Mouse (Mus musculus) thymus, adult 2 months (tissue): ENCODE measurements around the gene Trim11.

Experiments used
- CTCF ChIP-seq: fragments of 200-500 bp; IDR thresholded peaks from 2 replicates; pipeline ENCODE4 v1.5.1; 2012; ENCODE audit warnings: mild to moderate bottlenecking, control low read depth, low read length, moderate library complexity, borderline replicate concordance; ENCODE audit not compliant: control insufficient read depth, poor library complexity, insufficient read depth; ENCODE audit errors: extremely low read depth
- POLR2A ChIP-seq: fragments of 200-500 bp; IDR thresholded peaks from 2 replicates; pipeline ENCODE4 v1.6.1; 2012; ENCODE audit warnings: mild to moderate bottlenecking, low read length, control low read depth, moderate library complexity; ENCODE audit not compliant: control insufficient read depth, poor library complexity, insufficient read depth; ENCODE audit errors: extremely low read depth

- TF ChIP-seq CTCF: no peak
- no peak for TF ChIP-seq POLR2A
Observed at GRCm38 (mm10) chr11:58980381-58980990, 2.6 kb downstream of the Trim11 start.
